In genomic region chr3:115815571-115816156, GRCm38 (mm10) we compare ENCODE assay signal across 8 mouse cellular contexts.
DNase-seq lines count a peak whose midpoint lies in the region; ATAC-seq lines count a peak whose summit lies in the region.

No protein-coding gene starts in this region.

- no peak overlapping the region for H3K27ac ChIP-seq in hindbrain, embryonic 13.5 days

- DNase-seq in gastrocnemius, adult 18-20 months (ENCODE audit: low spot score): peak; percentile 5
- DNase-seq in gastrocnemius, postnatal 36 days: no peak
- peak; percentile 78 for DNase-seq in heart, adult 8-10 months (ENCODE audit: low spot score)
- DNase-seq in kidney, postnatal 10 days: peak; percentile 52
- peak; percentile 78 for DNase-seq in lung, postnatal 36 days
- peak; percentile 66 for DNase-seq in thymus, postnatal 14 days
- DNase-seq in right cerebral cortex, adult 18-20 months: no peak

- H3K4me3 ChIP-seq in hindbrain, embryonic 13.5 days: no peak overlapping the region

- H3K36me3 ChIP-seq in hindbrain, embryonic 13.5 days: no peaks in the 10 kb centered on the region

- H3K9ac ChIP-seq in hindbrain, embryonic 13.5 days: no peak overlapping the region

- no peaks in the 10 kb centered on the region for H3K4me1 ChIP-seq in hindbrain, embryonic 13.5 days (replicated peaks)

- no peak overlapping the region for H3K4me2 ChIP-seq in hindbrain, embryonic 13.5 days

- ATAC-seq in hindbrain, embryonic 13.5 days (ENCODE audit: low FRiP score): no peak

- WGBS in hindbrain, embryonic 13.5 days: 85% methylated on average over 12 of the region's 12 CpGs

- H3K9me3 ChIP-seq in hindbrain, embryonic 13.5 days: no peaks in the 10 kb centered on the region

- no peaks in the 10 kb centered on the region for H3K27me3 ChIP-seq in hindbrain, embryonic 13.5 days

- intact Hi-C loops in gastrocnemius, postnatal 36 days (cut with DNase I): no loop called here

Comparison
In these comparisons a context has a peak if more than half of its experiments do, and no peak if none do; other contexts are left out.
1. DNase-seq: peak in gastrocnemius, adult 18-20 months (single experiment), heart, adult 8-10 months (single experiment), kidney, postnatal 10 days (single experiment), lung, postnatal 36 days (single experiment) and thymus, postnatal 14 days (single experiment); none in gastrocnemius, postnatal 36 days (0 of 2) and right cerebral cortex, adult 18-20 months (single experiment).